Mouse (Mus musculus) testis, adult 2 months (tissue): ENCODE measurements around the gene Tppp2. TPM values are rescaled to one million over a fixed set of nuclear protein-coding genes. Genes with fewer than 3 reads are reported as not detected.

Source experiments
- H3K27ac ChIP-seq: fragments of 200-500 bp; 2 replicates; pipeline ENCODE4 v1.5.1; 2012; ENCODE audit warnings: low read depth, low read length; ENCODE audit not compliant: control insufficient read depth, insufficient read depth
- H3K27me3 ChIP-seq: fragments of 200-500 bp; 2 replicates; pipeline ENCODE4 v1.6.1; 2012; ENCODE audit warnings: mild to moderate bottlenecking, low read length, moderate library complexity; ENCODE audit not compliant: control insufficient read depth, insufficient read depth
- H3K36me3 ChIP-seq: fragments of 200-500 bp; 2 replicates; pipeline ENCODE4 v1.6.1; 2012; ENCODE audit warnings: mild to moderate bottlenecking, low read length; ENCODE audit not compliant: control insufficient read depth, insufficient read depth
- H3K4me1 ChIP-seq: fragments of 200-500 bp; 2 replicates; pipeline ENCODE4 v1.6.1; 2012; ENCODE audit warnings: low read length; ENCODE audit not compliant: control insufficient read depth, insufficient read depth
- H3K4me3 ChIP-seq: fragments of 200-500 bp; 2 replicates; pipeline ENCODE4 v1.5.1; 2012; ENCODE audit warnings: low read depth, mild to moderate bottlenecking, low read length, moderate library complexity, mixed read lengths; ENCODE audit not compliant: control insufficient read depth
- CTCF ChIP-seq: fragments of 200-500 bp; IDR thresholded peaks from 2 replicates; pipeline ENCODE4 v1.5.1; 2012; ENCODE audit warnings: low read depth, mild to moderate bottlenecking, inconsistent platforms, low read length, moderate library complexity; ENCODE audit not compliant: control insufficient read depth, insufficient read depth, insufficient replicate concordance
- POLR2A ChIP-seq: fragments of 200-500 bp; IDR thresholded peaks from 2 replicates; pipeline ENCODE4 v1.6.1; 2012; ENCODE audit warnings: low read depth, mild to moderate bottlenecking, inconsistent platforms, low read length, moderate library complexity; ENCODE audit not compliant: control insufficient read depth
- polyA plus RNA-seq: library from polyadenylated mRNA; depleted of rRNA; stranded (reverse); fragments of >200 nt; gene quantifications from 2 replicates; pipeline ENCODE4 v1.2.3, GENCODE M21; 2012; rRNA removed

The Tppp2 gene
- polyA plus RNA-seq, 1 experiment: 181 TPM

DNA sequence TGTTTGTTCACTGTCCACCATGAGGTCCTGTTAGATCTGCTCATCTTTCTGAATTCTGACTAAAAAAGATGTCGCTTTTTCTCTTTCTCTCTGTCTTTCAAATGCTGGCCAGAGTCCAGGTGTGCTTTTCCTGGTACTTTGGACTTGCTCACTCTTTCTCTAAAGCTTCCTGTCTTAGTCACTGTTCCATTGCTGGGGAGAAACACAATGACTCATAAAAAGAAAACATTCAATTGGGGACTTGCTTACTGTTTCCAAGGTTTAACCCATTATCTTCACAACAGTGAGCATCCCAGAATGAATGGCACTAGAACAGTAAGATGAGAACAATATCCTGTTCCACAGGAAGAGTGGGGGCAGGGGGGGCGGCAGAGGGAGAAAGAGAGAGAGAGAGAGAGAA, 42.1 kb downstream of the Tppp2 start:
- Histone ChIP-seq H3K4me3 (no peak overlapping the region), H3K27ac (no peak overlapping the region), H3K4me1 (no peaks in the 10 kb centered on the region), H3K36me3 (no peaks in the 10 kb centered on the region), H3K27me3 (no peaks in the 10 kb centered on the region)
- TF ChIP-seq CTCF (no peak), POLR2A (no peak)

DNA sequence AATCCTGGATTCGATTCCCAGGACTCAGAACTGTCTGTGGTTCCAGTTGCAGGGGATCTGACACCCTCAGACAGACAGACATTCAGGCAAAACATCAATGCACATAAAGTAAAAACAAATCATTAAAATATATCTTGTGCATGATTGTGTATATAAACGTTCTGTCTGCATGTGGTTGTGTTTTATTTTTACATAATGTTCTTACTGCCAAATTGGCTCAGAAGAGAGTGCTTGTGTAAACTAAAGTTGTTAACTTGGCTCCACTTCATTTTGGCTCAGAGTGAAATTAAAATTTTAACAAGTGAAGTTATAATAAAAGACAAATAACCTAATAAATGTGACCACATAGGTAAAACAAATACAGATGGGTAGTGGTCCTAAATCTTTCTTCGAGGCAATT, 49.2 kb downstream of the Tppp2 start:
- Histone ChIP-seq H3K4me1 (no peaks in the 10 kb centered on the region), H3K36me3 (no peaks in the 10 kb centered on the region), H3K4me3 (no peak overlapping the region), H3K27ac (no peak overlapping the region), H3K27me3 (no peaks in the 10 kb centered on the region)
- no peak for TF ChIP-seq POLR2A
- TF ChIP-seq CTCF: no peak

Other genes starting within 250 kb of the Tppp2 start
- 1.9 and 2.2 TPM in 2 replicates for gene Gm17079, start 223.0 kb upstream of the Tppp2 start, polyA plus RNA-seq
- 7.2 and 11.5 TPM in 2 replicates for gene Gm5800, start 201.2 kb upstream of the Tppp2 start, polyA plus RNA-seq
- 0.16 TPM in 1 of 2 replicates, not detected in the other for gene Ang4, start 144.8 kb upstream of the Tppp2 start, polyA plus RNA-seq
- gene AY358078, start 118.4 kb upstream of the Tppp2 start, polyA plus RNA-seq: 1.1 and 1.3 TPM in 2 replicates
- 0.12 TPM in 1 of 2 replicates, not detected in the other for gene Ear6, start 64.7 kb upstream of the Tppp2 start, polyA plus RNA-seq
- 14.4 and 15.8 TPM in 2 replicates for gene Mettl17, start 33.6 kb upstream of the Tppp2 start, polyA plus RNA-seq
- 0.14 and 0.30 TPM in 2 replicates for gene Slc39a2, start 25.5 kb upstream of the Tppp2 start, polyA plus RNA-seq
- 27.3 and 31.6 TPM in 2 replicates for gene Ndrg2, start 4.3 kb upstream of the Tppp2 start, polyA plus RNA-seq
- gene Rnase13, start 4.3 kb downstream of the Tppp2 start, polyA plus RNA-seq: 0.07 TPM in 1 of 2 replicates, not detected in the other
- 5.6 and 6.6 TPM in 2 replicates for gene Arhgef40, start 66.3 kb downstream of the Tppp2 start, polyA plus RNA-seq
- gene Tmem253, start 97.2 kb downstream of the Tppp2 start, polyA plus RNA-seq: 2.0 and 2.1 TPM in 2 replicates
- 161 and 174 TPM in 2 replicates for gene Zfp219, start 102.3 kb downstream of the Tppp2 start, polyA plus RNA-seq
- 0.45 and 0.53 TPM in 2 replicates for gene Olfr221, start 124.0 kb downstream of the Tppp2 start, polyA plus RNA-seq
- 55.9 and 64.2 TPM in 2 replicates for gene Hnrnpc, start 185.6 kb downstream of the Tppp2 start, polyA plus RNA-seq
- gene Rpgrip1, start 192.3 kb downstream of the Tppp2 start, polyA plus RNA-seq: 387 and 406 TPM in 2 replicates